Mouse (Mus musculus) lung, postnatal 0 days (tissue): ENCODE measurements around the gene Iqub.

ENCODE experiments used
- CTCF ChIP-seq: IDR thresholded peaks from 2 replicates; pipeline ENCODE4 v1.5.1; 2016; ENCODE audit warnings: antibody characterized with exemption, mild to moderate bottlenecking
- EP300 ChIP-seq: IDR thresholded peaks from 2 replicates; pipeline ENCODE4 v1.6.1; 2016; ENCODE audit warnings: antibody characterized with exemption, mild to moderate bottlenecking, control low read depth

DNA sequence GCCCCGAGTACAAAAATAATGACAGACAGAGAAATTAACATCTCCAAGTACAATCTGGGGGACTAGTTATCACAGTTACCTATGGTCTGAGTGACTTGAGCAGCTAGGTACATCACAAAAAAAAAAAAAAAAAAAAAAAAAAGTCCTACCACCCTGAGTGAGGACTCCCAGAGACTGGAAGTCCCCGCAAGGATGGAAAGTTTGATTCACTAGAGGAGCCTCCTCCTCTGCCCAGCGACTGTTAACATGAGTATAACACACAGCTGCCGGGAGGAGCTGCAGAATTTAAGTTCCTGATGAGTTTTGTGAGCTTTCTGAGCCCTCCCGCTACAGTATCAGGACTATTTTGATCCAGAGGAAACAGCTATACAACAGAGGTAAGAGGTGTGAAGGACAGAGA lies 28.3 kb downstream of the Iqub start:
- TF ChIP-seq CTCF: no peak
- TF ChIP-seq EP300: no peak
